Mouse (Mus musculus): ENCODE measurements around the gene Exd2.

Exd2 gene

DNA sequence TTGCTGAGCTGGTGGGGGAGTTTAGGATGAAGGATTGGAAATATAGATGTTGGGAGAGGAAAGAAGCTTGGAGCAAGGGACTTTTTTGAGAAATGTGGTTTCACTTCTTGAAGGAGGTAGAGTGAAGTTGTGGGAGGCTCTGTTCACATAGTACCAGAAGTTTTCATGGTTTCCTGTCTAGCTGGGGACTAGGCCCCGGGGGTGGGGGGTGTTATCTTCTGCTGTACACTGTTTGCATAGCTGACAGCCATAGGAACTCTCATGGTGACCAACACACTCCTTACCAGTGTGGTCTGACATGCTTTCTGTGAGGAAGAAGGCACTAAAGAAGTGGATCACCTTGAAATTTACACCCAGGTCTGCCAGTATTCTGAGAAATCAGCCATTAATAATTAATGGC, 32.8 kb downstream of the Exd2 start:
- DNase-seq (ENCODE audit: low read depth, low spot score): no peak

DNA sequence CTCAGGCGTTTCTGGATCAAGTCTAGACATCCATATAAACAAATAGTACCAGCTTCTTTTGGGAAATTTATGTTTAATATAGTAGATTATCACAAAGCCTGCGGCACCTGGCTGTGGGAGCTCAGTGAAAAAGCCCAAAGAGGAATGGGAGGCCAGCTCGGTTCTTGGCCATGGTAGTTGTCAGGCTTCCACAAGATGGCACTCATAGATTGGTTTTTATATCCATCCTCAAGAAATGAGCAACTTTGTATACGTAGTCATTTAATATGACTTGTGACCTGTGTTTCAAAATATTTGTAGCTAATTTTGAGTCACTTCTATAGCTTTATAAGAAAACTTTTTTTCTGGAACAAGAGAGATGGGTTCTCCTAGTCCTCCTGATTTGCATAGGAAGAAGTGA, 35.5 kb downstream of the Exd2 start:
- no peak for DNase-seq (ENCODE audit: low read depth, low spot score)

DNA sequence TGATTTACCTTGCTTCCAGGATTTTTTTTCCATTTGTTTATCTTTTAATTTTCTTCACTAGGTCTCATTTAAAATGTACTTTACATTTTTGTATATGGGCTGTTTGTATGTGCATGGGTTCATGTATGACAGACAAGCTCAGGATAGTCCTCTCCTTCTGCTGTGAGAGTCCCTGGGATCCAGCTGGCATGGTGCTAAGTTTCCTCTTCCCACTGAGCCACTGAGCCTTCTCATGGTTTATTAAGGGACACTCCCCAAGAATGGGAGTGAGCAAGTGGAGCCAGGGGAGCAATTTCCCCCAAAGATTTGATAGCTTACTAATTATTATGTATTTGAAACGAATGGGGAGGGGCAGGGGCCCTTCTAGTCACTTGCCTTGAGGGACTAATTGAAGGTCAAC, 37.6 kb downstream of the Exd2 start:
- DNase-seq (ENCODE audit: low read depth, low spot score): no peak

DNA sequence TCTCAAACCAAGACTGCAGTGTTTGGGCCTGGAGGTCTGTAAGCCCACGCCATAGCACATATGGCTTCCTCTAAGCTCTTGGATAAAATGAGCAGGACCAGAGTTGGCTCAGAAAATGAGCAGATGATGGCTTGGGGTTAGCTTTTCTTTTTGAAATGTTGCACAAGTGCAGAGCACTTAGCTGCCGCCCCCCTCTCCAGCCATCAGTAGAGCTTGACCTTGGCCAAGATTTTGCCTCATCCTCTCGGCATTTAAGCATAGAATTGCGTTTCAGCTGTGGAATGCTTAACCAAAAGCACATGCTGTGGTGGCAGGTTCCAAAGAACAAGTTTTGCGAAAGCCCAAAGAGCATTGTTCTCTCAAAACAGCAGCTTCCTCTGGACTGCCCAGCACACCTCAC, 41.8 kb downstream of the Exd2 start:
- DNase-seq (ENCODE audit: low read depth, low spot score): no peak

DNA sequence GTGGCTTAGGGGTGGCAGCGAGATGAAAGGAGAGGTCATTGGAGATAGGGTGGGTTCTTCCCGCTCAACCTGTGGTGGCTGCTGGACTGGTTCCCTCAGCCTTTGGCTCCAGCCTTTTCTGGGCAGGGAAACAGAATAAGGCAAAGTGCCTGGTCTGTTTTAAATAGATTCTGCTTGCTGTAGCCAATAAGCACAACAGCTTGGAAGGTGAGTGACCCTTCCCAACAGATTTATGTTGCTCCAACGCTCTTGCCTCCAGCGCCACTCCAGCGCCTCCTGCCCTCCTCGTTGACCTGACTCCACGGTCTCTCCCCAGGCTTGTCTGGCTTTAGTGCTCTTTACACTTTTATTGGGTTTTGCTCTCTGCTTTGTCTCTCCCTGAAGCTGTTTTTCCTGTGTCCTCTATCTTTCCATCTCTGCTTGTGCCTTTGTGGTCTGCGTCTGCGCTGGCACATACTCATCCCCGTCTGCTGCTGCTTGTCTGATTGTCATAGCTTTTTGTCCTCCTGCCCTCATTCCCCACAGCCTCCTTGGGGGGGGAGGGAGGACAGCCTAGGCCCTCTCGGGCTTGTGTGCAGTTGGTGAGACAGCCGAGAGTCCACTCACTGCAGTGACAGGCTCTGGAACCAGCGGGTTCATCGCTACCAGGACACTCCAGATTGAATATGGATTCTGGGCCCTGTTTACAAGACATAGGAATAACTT, 44.3 kb downstream of the Exd2 start:
- no peak for DNase-seq (ENCODE audit: low read depth, low spot score)

DNA sequence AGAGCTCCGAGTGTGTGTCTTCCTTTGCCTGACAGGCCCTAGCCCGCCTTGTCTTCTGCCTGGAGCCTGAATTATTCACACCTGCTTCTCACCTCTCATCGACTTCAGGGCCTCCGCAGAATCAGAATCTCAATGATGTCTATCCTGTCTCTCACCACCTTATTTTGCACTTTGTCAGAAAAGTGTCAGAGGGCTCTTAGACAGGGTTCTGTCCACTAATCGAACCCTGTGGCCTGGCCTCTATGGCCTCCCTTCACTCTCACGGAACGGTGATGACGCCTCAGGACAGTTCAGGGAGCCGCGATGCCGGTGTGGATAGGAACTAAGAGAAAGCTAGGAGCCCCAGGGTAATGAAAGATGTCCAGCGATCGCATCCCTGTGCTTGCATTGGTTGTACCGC, 55.1 kb downstream of the Exd2 start, which contains the start of gene Galnt16:
Galnt16 (plus strand) TSS at position 301 of the 400 bp plus-strand sequence.
- DNase-seq (ENCODE audit: low read depth, low spot score): no peak

DNA sequence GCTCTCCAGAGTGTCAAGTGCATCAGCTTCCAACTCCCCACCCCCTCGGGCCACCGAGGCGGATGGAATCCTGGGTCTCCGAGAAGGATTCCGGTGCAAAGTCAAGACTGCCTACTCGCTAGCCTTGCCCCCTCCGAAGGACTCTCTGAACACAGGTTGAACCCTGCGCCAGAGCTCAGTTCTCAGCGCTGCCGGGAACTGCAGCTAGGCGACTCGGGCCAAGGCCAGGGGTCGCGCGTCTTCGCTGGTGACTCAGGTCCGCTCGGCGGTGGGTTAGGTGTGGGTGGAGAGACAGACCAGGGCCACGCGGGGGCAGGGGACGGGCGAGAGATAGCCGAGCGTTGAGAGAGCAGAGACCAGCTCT, 55.5 kb downstream of the Exd2 start:
- DNase-seq (ENCODE audit: low read depth, low spot score): peak; percentile 69

DNA sequence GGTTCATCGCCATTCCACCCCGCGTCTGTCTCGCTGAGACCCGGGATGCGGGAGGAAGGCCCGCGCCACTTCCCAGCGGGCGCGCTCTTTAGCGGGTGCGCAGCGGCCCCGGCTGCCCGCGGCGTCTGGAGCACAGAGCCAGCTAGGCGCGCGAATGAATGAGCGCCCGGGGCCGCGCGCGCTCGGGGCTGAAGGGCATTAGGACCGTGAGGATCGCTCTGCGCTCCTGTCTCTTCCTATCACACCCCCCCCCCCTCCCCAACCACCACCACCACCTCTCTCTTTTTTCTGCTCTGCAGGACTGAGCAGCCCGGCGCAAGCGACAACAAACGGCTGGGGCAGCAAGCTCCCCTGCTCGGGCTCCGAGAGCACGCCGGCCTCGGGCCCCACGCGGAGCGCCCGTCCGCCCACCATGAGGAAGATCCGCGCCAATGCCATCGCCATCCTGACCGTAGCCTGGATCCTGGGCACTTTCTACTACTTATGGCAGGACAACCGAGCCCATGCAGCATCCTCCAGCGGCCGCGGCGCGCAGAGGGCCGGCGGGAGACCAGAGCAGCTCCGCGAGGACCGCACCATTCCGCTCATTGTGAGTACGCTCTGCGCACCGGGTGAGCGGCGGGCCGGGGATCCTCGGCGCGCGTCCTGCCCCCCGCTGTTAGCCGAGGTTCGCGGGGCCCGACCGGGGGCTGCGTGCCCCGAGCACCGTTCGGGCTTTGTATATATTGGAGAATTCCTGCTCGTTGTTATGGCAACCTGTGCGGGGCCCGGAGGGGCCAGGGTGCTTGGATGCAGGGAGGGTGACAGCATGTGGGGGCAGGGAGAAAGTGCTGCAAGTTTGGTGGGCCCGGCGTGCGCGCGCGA, 56.1 kb downstream of the Exd2 start:
- peak; percentile 77 for DNase-seq (ENCODE audit: low read depth, low spot score)

DNA sequence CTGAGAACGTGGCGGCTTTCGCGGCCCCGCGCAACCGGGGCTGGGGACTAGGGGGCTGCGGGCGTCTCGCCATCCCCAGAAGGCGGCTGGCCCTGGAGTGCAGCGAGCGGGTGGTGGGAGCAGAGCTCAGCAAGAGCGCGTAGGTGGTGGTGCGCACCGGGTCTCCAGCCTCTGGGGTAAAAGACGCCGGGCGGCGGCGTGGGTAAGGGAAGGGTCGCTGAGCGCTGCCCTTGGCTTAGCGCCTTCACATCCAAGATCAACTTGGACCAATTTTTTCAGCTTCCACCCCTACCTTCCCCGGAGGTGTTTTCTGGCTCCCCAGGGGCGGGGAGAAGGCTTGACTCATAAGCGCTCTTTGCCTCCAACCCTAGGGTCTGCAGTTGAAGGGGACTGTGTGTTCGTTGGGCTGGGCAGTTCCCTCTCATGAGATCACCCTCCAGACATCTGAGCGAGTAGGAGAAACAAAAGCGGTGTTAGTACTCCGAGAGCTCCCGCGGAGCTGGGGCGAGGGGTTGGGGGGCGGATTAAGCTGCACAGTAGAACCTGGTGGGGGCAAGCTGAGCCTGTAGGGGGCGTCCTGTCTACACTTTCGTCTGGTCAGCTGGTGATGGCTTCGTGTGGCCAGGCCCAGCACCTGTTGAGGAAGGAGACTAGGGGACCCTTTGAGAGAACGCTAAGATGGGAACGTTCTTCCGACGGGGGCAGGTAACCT, 56.9 kb downstream of the Exd2 start:
- DNase-seq (ENCODE audit: low read depth, low spot score): peak; percentile 75

DNA sequence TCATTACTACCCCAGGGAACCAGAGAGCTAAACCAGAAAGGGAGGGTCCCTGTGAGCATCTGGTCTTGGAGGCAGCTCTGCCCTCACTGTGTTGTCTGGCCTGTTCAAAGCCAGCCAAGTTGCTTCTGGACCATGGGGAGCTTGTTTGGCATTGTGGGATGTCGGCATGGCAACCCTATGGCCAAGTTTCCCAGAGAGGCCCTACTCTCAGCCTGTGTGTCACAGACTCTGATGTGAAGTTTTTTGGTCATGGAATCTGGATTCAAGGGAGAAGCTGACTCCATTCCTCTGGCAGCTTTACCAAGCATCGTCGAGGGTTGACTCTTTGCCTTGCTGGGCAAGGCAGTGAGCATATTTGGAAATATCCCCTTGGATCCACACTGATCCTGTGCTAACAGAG, 59.1 kb downstream of the Exd2 start:
- no peak for DNase-seq (ENCODE audit: low read depth, low spot score)

DNA sequence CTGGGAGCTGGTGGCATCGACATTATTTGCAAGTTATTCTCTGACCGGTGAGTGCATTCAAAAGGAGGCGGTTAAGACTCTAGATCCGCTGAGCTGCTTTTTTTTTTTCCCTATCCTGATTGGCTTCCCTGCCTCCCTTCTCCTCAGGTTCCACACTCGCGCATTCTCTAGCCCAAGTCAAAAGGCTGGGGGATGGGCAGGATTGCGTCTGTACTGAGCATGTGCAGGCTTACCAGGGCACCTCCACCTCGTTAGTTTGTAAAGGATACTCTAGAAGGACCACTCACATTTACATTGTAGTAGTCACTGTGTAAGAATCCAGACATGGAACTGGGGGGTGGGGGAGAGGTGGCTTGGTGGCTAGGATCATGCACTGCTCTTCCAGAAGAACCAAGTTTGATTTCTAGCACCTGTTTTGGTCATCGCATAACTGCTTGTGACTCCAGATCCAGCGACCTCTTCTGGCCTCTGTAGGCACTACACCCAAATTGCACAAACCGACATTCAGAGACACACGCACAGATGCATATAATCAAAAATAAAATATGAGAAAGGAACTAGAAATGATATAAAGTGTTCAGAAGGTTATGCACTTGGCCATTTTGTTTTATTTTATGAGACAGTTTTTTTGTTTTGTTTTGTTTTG, 61.5 kb downstream of the Exd2 start:
- DNase-seq (ENCODE audit: low read depth, low spot score): peak; percentile 90

DNA sequence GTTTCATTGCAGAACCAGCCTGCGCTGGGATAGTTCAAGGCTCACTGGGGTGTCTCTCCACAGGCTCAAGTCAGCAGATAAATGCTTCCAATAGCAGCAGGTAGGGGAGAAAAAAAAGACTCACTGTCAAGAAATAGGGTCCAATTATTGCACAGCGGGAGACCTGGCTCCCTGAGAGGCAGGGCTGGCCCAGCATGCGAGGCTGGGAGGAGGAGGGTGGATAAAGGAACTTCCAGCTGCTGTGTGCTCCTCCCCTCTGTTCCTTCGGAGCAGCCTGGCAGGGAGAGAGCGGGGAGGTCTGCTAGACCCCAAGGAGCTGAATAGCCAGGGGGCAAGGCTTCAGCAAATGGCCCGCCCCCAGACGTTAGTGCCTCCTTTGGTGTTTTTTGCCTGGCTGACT, 62.6 kb downstream of the Exd2 start:
- DNase-seq (ENCODE audit: low read depth, low spot score): peak; percentile 92

DNA sequence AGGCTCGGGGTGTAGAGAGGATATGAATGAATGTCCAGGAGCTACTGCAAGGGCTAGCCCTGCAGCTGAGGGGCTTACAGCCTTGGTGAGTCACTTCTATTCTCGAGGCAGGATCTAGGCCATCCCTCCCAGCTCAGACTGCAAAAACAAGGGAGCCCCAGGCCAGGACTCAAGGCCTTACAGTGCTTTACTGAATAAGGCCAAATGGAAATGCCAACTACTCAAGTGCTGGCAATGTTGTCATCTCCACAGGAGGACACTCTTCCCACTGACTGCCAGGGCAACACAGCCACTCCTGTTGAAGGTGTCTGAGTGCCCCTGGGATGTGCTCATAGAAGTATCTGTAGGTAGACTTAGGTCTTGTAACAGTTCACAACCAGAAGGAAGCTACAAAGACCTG, 63.6 kb downstream of the Exd2 start:
- no peak for DNase-seq (ENCODE audit: low read depth, low spot score)

DNA sequence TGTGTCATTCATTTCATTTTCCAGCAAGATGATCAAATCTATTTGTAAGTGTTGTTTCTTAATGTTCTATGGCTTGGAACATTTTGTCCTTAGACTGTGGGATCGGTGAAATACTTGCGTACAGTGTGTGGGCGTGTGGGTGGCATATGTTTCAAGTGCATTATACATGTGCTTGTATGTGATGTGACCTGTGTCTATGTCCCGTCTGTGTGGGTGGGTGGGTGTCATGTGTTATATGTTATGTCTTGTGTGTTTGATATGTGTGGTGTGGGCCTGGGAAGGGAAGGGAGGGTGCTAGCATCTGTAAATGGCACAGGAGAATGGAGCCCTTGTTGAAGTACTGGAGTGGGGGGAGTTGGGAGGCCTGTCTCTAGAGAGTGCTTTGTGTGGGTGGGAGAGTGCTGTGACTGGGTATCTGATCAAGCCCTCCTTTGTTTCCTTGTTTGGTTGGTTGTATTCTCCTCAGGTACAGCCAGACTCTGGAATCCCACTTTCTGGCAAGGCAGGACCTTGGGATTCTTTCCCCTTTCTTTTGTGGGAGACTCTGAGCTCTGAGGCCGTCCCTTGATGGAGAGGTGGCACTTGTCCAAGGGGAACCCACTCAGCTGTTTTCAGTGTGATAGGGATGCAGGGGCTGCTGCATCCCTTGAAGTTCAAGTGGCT, 65.0 kb downstream of the Exd2 start:
- no peak for DNase-seq (ENCODE audit: low read depth, low spot score)

DNA sequence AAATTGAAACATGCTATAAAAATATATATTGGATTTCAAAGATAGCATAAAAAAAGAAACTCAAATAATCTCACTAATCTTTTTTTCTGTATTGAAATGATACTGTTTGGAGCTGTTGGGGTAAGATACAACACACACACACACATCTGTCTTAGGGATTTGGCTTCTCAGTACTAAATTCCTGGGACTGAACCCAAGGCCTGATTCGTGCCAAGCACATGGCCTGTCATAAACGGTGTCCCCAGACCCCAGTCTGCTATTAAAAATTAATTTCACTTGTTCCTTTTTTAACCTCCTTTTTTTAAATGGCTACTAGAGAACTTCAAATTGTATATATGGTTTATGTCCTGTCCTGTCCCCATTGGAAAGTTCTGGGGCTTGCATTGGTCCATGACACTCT, 67.2 kb downstream of the Exd2 start:
- no peak for DNase-seq (ENCODE audit: low read depth, low spot score)

DNA sequence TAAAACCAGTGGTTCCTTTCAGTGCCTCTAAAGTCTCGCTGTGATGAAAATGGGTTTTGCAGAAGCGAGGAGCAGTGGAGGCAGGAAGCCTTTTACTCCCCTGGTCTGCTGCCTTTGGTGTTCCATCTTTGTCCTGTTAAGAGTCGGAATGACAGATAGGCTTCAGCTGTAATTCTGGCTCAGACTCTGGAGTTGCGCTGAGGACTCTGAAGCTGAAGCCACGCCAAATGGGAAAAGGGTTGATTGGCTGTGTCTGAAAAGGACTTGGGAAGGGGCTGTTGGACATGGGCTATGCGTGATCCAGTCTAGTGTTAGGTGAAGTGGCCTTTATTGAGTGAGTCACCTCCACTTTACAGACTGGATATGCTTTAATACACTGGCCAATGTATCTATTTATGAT, 67.7 kb downstream of the Exd2 start:
- DNase-seq (ENCODE audit: low read depth, low spot score): no peak

DNA sequence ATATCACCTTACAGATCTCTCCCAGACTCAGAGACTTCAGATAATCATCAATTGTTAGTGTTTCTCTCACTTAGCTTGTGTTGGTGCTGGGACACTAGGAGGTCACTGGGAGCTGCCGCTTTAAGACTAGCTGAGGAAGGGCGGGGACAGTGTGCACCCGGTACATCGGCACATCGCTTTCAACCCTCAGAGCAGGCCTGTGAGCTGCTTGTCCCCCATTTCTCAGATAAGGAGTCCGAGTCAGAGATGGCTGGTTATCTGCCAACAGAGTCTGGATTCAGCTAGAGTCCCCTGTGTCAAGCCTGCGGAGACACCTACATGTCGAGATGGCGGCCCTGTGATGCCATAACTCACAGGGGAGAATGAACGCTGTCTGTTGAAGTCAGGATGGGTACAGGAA, 68.7 kb downstream of the Exd2 start:
- DNase-seq (ENCODE audit: low read depth, low spot score): no peak

DNA sequence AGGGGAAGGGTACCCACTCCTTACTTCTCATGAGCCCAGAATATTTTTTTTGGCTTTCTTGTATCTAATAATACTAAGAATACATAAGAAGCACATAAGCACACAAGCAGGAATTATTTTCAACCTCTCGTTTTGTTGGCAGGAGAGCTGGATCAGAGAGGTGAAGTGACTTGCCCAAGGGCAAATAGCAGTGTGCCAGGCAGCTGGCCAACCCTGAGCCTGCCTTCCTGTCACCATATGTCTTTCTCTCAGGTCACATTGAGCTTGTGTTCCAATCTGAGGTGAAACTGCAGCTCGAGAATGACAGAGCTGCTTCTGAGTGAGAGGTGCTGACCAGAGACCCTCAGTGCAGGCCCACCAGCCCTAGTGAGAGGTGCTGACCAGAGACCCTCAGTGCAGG, 71.0 kb downstream of the Exd2 start:
- no peak for DNase-seq (ENCODE audit: low read depth, low spot score)

DNA sequence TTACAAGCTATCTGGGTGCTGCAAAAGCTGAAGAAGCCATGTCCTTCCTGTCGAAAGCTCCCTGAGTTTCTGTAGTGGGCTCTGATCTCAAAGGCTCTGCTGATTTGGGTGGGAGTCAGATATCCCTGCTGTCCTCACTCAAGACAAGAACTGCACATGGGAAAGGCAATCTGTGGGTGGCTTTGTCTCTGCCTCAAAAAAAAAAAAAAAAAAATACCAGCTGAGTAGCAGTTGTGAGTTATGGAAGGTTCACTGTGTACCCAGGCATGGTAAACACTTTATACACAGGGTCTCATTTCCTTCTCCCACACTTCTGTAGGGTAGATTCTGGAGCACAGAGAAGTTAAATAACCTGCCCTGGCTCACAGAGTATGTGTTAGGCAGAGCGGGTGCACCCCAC, 74.4 kb downstream of the Exd2 start:
- no peak for DNase-seq (ENCODE audit: low read depth, low spot score)

DNA sequence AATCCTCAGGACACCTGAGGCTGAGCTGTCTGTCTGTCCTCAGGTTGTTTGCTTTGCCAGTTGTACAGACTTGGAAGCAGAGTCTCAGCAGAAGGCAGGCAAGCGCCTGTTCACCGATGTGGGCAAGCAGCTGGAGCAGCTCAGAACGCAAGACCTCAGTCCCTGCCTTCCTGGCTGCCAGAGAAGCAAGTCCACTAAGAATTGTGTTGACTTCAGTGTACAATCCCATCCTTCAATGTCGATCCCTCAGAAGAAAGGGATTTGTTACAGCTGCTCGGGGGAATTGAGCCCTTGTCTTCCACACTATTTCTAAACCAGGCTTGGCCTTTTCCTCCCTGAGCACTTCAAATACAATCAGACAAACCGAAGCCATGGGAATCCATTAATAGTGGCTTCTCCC, 75.4 kb downstream of the Exd2 start:
- no peak for DNase-seq (ENCODE audit: low read depth, low spot score)

DNA sequence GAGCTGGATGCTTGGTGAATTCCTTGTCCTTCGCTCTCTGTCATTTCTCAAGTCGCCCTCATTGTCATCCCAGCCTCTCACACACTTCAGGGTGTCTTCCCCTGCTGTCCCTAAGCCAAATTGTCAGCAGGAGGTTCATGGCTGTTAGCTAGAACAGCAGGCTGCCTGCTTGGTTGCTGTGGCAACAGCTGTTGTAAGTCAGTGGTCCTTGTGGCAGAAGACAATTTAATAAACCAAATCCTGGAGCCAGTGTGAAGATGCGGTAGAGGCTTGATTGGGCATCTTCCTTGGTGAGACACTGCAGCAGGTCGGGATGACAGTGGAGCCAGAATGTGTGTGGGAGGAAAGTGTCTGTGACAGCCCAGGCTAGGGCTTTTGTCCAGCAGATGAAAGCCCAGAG, 82.4 kb downstream of the Exd2 start:
- DNase-seq (ENCODE audit: low read depth, low spot score): no peak

DNA sequence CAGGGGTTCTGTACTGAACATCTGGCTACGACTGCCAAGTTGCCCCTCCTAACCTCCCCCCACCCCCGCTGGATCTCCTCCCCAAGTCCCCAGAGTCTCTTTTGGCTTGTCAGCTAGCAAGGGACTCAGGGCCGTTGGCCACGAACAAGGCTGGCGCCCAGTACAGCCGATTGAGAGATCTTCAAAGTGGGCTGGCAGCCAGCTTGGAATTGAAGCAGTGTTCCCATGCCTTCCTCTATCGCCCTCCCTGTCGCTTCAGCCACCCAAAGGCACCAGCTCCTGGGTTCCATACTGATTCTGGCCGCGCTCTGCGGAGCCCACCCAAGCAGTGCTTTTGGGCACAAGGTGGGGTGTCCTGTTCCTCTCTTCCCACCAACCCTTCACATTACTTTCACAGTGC, 86.8 kb downstream of the Exd2 start:
- no peak for DNase-seq (ENCODE audit: low read depth, low spot score)
